In the genomic region with DNA sequence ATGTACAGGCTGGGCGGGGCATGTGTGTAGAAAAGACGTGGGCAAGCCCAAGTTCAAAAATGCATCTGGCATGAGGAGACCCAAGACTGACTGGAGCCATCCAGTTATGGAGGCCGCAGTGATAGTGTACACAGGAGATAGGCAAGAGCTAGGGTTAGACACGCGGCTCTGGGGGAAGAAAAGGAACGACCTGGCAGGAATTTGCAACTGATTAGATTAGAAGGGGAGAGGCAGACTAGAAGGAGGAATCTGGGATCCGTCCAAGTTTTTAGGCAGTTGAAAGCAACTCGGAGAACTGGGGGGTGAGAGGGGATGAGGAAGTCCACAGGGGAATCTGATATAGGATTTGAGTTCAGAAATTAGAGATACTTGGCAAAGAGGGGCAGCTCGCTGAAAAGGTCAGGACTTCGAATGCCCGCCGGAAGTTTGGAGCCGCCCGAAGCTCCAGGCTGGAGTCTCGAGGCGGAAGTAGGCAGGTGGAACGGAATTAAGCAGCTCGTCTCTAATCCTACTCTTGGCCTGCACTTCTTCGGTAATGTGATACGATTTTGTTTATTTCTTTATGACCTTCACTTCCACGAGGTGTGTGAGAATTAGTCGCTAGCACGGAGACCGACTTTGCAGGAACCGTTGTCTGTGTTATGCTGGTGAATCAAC, we compare ENCODE assay signal across 8 mouse cellular contexts. TPM values are rescaled to one million over a fixed set of nuclear protein-coding genes. Genes with fewer than 3 reads are reported as not detected.
DNase-seq lines count a peak whose midpoint lies in the region; ATAC-seq and TF ChIP-seq lines count a peak whose summit lies in the region.

No protein-coding gene starts in this region.

- TF ChIP-seq EP300 in heart, adult 2 months (IDR thresholded peaks at IDR 0.05; ENCODE audit: insufficient read depth, low read depth, low read length): no peak

- H3K9me3 ChIP-seq in forebrain, embryonic 14.5 days (replicated peaks; ENCODE audit: control insufficient read depth, low read length): no peaks in the 10 kb centered on the region
- H3K9me3 ChIP-seq in forebrain, embryonic 12.5 days: no peaks in the 10 kb centered on the region
- H3K9me3 ChIP-seq in kidney, postnatal 0 days (replicated peaks; ENCODE audit: low read length): no peaks in the 10 kb centered on the region

- WGBS in forebrain, embryonic 14.5 days: 80% methylated on average over 25 of the region's 25 CpGs
- 79% methylated on average over 25 of the region's 25 CpGs for WGBS in forebrain, embryonic 12.5 days
- 9% methylated on average over 25 of the region's 25 CpGs for WGBS in heart, adult 2 months
- 43% methylated on average over 25 of the region's 25 CpGs for WGBS in kidney, postnatal 0 days

- H3K4me3 ChIP-seq in forebrain, embryonic 14.5 days (ENCODE audit: low read depth, low read length): no peak overlapping the region
- no peak overlapping the region for H3K4me3 ChIP-seq in forebrain, embryonic 12.5 days (replicated peaks)
- H3K4me3 ChIP-seq in heart, adult 2 months: peak overlapping the region; percentile 32
- no peak overlapping the region for H3K4me3 ChIP-seq in kidney, postnatal 0 days (replicated peaks; ENCODE audit: low read depth, low read length)

- H3K36me3 ChIP-seq in forebrain, embryonic 14.5 days (ENCODE audit: control insufficient read depth, insufficient read depth, low read length): no peaks in the 10 kb centered on the region
- no peaks in the 10 kb centered on the region for H3K36me3 ChIP-seq in forebrain, embryonic 12.5 days (replicated peaks)
- H3K36me3 ChIP-seq in heart, adult 2 months (ENCODE audit: control insufficient read depth, insufficient read depth, low read length): peaks cover 4% of the 10 kb centered on the region; the same call in 1 of the 2 replicates
- H3K36me3 ChIP-seq in kidney, postnatal 0 days (ENCODE audit: insufficient read depth, low read length): no peaks in the 10 kb centered on the region

- H3K79me2 ChIP-seq in heart, adult 2 months (replicated peaks; ENCODE audit: control insufficient read depth, insufficient read depth, low read length): peaks cover 3% of the 10 kb centered on the region; the same call in 1 of the 2 replicates

- intact Hi-C loops in heart, adult 2 months (cut with DNase I): loop anchor here (2.0 to 10.0 kb wide), 2 partner anchors 22 to 280 kb away; a partner anchor contains a TSS

- H3K9ac ChIP-seq in forebrain, embryonic 14.5 days (ENCODE audit: low read length): no peak overlapping the region
- no peak overlapping the region for H3K9ac ChIP-seq in forebrain, embryonic 12.5 days
- H3K9ac ChIP-seq in heart, adult 2 months (ENCODE audit: low read depth, low read length): peak overlapping the region; percentile 67
- H3K9ac ChIP-seq in kidney, postnatal 0 days (ENCODE audit: low read depth, low read length): no peak overlapping the region

- peaks cover under 1% of the 10 kb centered on the region; the same call in 1 of the 2 replicates for H3K4me1 ChIP-seq in forebrain, embryonic 14.5 days (ENCODE audit: control insufficient read depth, insufficient read depth, low read length)
- H3K4me1 ChIP-seq in forebrain, embryonic 12.5 days: peaks cover 7% of the 10 kb centered on the region
- H3K4me1 ChIP-seq in heart, adult 2 months (ENCODE audit: control insufficient read depth, insufficient read depth, low read length): no peaks in the 10 kb centered on the region; the same call in 1 of the 2 replicates
- peaks cover 5% of the 10 kb centered on the region; the same call in 1 of the 2 replicates for H3K4me1 ChIP-seq in kidney, postnatal 0 days (replicated peaks; ENCODE audit: insufficient read depth, low read length)

- no peak for TF ChIP-seq POLR2A in heart, adult 2 months (IDR thresholded peaks at IDR 0.05; ENCODE audit: insufficient read depth, low read depth, low read length)

- H3K4me2 ChIP-seq in forebrain, embryonic 14.5 days (ENCODE audit: low read length): no peak overlapping the region
- no peak overlapping the region for H3K4me2 ChIP-seq in forebrain, embryonic 12.5 days
- H3K4me2 ChIP-seq in kidney, postnatal 0 days (ENCODE audit: low read length): peak overlapping the region; percentile 25

- H3K27me3 ChIP-seq in forebrain, embryonic 14.5 days (replicated peaks; ENCODE audit: control insufficient read depth, insufficient read depth, low read length): no peaks in the 10 kb centered on the region
- H3K27me3 ChIP-seq in forebrain, embryonic 12.5 days: no peaks in the 10 kb centered on the region
- H3K27me3 ChIP-seq in heart, adult 2 months (ENCODE audit: control insufficient read depth, insufficient read depth, low read length): no peaks in the 10 kb centered on the region
- no peaks in the 10 kb centered on the region for H3K27me3 ChIP-seq in kidney, postnatal 0 days (ENCODE audit: insufficient read depth, low read length)

- H3K27ac ChIP-seq in forebrain, embryonic 14.5 days (ENCODE audit: low read depth, low read length): no peak overlapping the region
- no peak overlapping the region for H3K27ac ChIP-seq in forebrain, embryonic 12.5 days
- H3K27ac ChIP-seq in heart, adult 2 months: peak overlapping the region; percentile 57
- H3K27ac ChIP-seq in kidney, postnatal 0 days: peak overlapping the region; percentile 78

- no peak for ATAC-seq in forebrain, embryonic 14.5 days
- no peak for ATAC-seq in forebrain, embryonic 12.5 days (ENCODE audit: low FRiP score)
- ATAC-seq in kidney, postnatal 0 days (replicated peaks; ENCODE audit: low FRiP score, low read depth): no peak

- DNase-seq in forebrain, embryonic 14.5 days (ENCODE audit: low spot score): peak; percentile 22
- DNase-seq in heart, adult 2 months: peak; percentile 38 to 52
- peak; percentile 32 for DNase-seq in kidney, postnatal 0 days (ENCODE audit: low spot score)
- DNase-seq in ovary, postnatal 14 days (ENCODE audit: low spot score): peak; percentile 33
- no peak for DNase-seq in left cerebral cortex, adult 9 months (ENCODE audit: low spot score in 2 of 2)
- no peak for DNase-seq in T-cell, adult 2 months (ENCODE audit: low spot score)
- no peak for DNase-seq in left cerebral cortex, adult 18-20 months (ENCODE audit: low spot score in 2 of 2)

- TF ChIP-seq CTCF in heart, adult 2 months (IDR thresholded peaks at IDR 0.05): no peak
- no peak for TF ChIP-seq CTCF in kidney, postnatal 0 days (IDR thresholded peaks at IDR 0.05; ENCODE audit: low read depth)

RNA-seq across cellular contexts. Expression of a gene that starts 4.0 kb away (rescaled TPM):
- polyA plus RNA-seq in forebrain, embryonic 14.5 days (2014; fragmentation: Nextera tagmentation; extraction: Ambion mirVana): 3.0 and 3.8 TPM in 2 replicates
- polyA plus RNA-seq in forebrain, embryonic 12.5 days (2016; fragmentation: Nextera tagmentation; extraction: Ambion mirVana): 8.8 and 9.1 TPM in 2 replicates
- total RNA-seq in heart, adult 2 months (2021): 10 to 100 TPM; 25.2 to 26.9 TPM
- 8.3 and 11.0 TPM in 2 replicates for polyA plus RNA-seq in heart, adult 2 months (2012; rRNA removed)
- polyA plus RNA-seq in kidney, postnatal 0 days (2015; fragmentation: Nextera tagmentation; extraction: Ambion mirVana): 18.3 and 19.5 TPM in 2 replicates
- total RNA-seq in left cerebral cortex, adult 18-20 months (2021): 10 to 100 TPM; 22.4 to 22.8 TPM

Comparison
In these comparisons a context has a peak if more than half of its experiments do, and no peak if none do; other contexts are left out.
1. DNase-seq: peak in forebrain, embryonic 14.5 days (single experiment), heart, adult 2 months (2 of 2), kidney, postnatal 0 days (single experiment) and ovary, postnatal 14 days (single experiment); none in left cerebral cortex, adult 9 months (0 of 2), T-cell, adult 2 months (single experiment) and left cerebral cortex, adult 18-20 months (0 of 2).
2. H3K27ac ChIP-seq: peak in heart, adult 2 months (single experiment) and kidney, postnatal 0 days (single experiment); none in forebrain, embryonic 14.5 days (single experiment) and forebrain, embryonic 12.5 days (single experiment).